Mouse (Mus musculus) limb, embryonic 10.5 days (tissue): ENCODE measurements around the gene Dand5. TPM values are rescaled to one million over a fixed set of nuclear protein-coding genes. Genes with fewer than 3 reads are reported as not detected.

Experiments used
- microRNA-seq: library from miRNA; unstranded; fragments of <30 nt; microRNA quantifications from one replicate; pipeline ENCODE4, GENCODE M21; 2017
- polyA plus RNA-seq: library from polyadenylated mRNA; unstranded; fragments of >200 nt; fragmentation: Nextera tagmentation; extraction: Ambion mirVana; gene quantifications from 2 replicates; pipeline ENCODE4 v1.2.1, GENCODE M21; 2016

Dand5 gene
- polyA plus RNA-seq, 1 experiment from 2014 or later, result 2.7 TPM

Small RNA genes lying within 50 kb of the gene (microRNA-seq; reads per million reads assigned to microRNA genes)
- 4.1 reads per million, percentile 6 among the genes with 10 or more reads in this experiment for gene Mir7069

Other genes with a start within 250 kb of the Dand5 start
- gene Ier2, start 160.0 kb downstream of the Dand5 start, polyA plus RNA-seq, result 199 and 229 TPM in 2 replicates
- 71.7 and 79.3 TPM in 2 replicates for gene Trmt1, start 136.5 kb downstream of the Dand5 start, polyA plus RNA-seq
- 31.7 and 32.0 TPM in 2 replicates for gene Nacc1, start 135.0 kb downstream of the Dand5 start, polyA plus RNA-seq
- gene Lyl1, start 121.4 kb downstream of the Dand5 start, polyA plus RNA-seq, result 4.6 and 4.7 TPM in 2 replicates
- gene G430095P16Rik, start 99.8 kb downstream of the Dand5 start, polyA plus RNA-seq, result 3.7 and 8.1 TPM in 2 replicates
- 0.24 and 2.1 TPM in 2 replicates for gene Nfix, start 22.5 kb downstream of the Dand5 start, polyA plus RNA-seq
- 51.7 and 54.4 TPM in 2 replicates for gene Gadd45gip1, start 8.7 kb upstream of the Dand5 start, polyA plus RNA-seq
- gene Rad23a, start 17.8 kb upstream of the Dand5 start, polyA plus RNA-seq, result 119 and 122 TPM in 2 replicates
- gene Calr, start 24.1 kb upstream of the Dand5 start, polyA plus RNA-seq, result 820 and 843 TPM in 2 replicates
- gene Farsa, start 34.2 kb upstream of the Dand5 start, polyA plus RNA-seq, result 149 and 156 TPM in 2 replicates
- gene Syce2, start 49.3 kb upstream of the Dand5 start, polyA plus RNA-seq, result 92.8 and 99.5 TPM in 2 replicates
- gene Gcdh, start 71.1 kb upstream of the Dand5 start, polyA plus RNA-seq, result 44.5 and 54.2 TPM in 2 replicates
- gene Klf1, start 79.1 kb upstream of the Dand5 start, polyA plus RNA-seq, result 14.0 and 18.7 TPM in 2 replicates
- 6.4 and 8.2 TPM in 2 replicates for gene Dnase2a, start 85.7 kb upstream of the Dand5 start, polyA plus RNA-seq
- 0.09 and 0.16 TPM in 2 replicates for gene Mast1, start 114.5 kb upstream of the Dand5 start, polyA plus RNA-seq
- 0.44 and 0.58 TPM in 2 replicates for gene Rtbdn, start 124.2 kb upstream of the Dand5 start, polyA plus RNA-seq
- not detected in 2 replicates for gene Gm49661, start 146.6 kb upstream of the Dand5 start, polyA plus RNA-seq
- 1,175 and 1,260 TPM in 2 replicates for gene Prdx2, start 146.8 kb upstream of the Dand5 start, polyA plus RNA-seq
- gene Rnaseh2a, start 146.9 kb upstream of the Dand5 start, polyA plus RNA-seq, result 156 and 168 TPM in 2 replicates
- 9.9 and 14.4 TPM in 2 replicates for gene Junb, start 155.9 kb upstream of the Dand5 start, polyA plus RNA-seq
- 16.0 and 19.1 TPM in 2 replicates for gene Hook2, start 167.8 kb upstream of the Dand5 start, polyA plus RNA-seq
- not detected in 2 replicates for gene Best2, start 191.7 kb upstream of the Dand5 start, polyA plus RNA-seq
- 161 and 163 TPM in 2 replicates for gene Asna1, start 202.5 kb upstream of the Dand5 start, polyA plus RNA-seq
- 138 and 157 TPM in 2 replicates for gene Trir, start 204.0 kb upstream of the Dand5 start, polyA plus RNA-seq
- 28.1 and 28.4 TPM in 2 replicates for gene Tnpo2, start 214.1 kb upstream of the Dand5 start, polyA plus RNA-seq
- 19.9 and 23.1 TPM in 2 replicates for gene Fbxw9, start 237.2 kb upstream of the Dand5 start, polyA plus RNA-seq
- 0.79 TPM in 1 of 2 replicates, not detected in the other for gene Gm5741, start 245.2 kb upstream of the Dand5 start, polyA plus RNA-seq
- 70.2 and 79.0 TPM in 2 replicates for gene Dhps, start 248.9 kb upstream of the Dand5 start, polyA plus RNA-seq